Mouse (Mus musculus): ENCODE measurements at regions not wholly inside any gene's neighbourhood (a gene's known extent, or its start where the extent isn't known, plus 50 kb on each side); places are given as distances from the start of the nearest gene placed in this dataset.

DNA sequence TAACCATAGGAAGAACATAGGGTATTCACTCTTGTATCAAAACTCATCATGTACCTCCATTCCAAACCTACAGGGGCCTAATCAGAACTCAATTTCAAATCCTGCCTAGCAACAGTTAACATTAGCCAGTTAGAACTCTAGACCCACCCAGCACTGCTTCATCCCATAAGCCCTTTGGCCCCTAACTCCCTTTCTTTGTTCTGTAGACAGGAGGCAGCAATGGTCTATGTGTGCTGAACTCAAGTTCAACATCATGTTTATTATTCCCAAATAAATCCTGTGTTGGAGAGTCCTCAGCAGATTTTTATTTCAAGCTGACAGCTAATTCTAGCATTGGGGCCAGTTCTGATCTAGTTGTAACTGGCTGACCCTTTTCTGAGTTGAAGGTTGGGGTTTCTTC lies 112.2 kb downstream of the Ipo8 start:
- DNase-seq (ENCODE audit: low spot score): no peak

DNA sequence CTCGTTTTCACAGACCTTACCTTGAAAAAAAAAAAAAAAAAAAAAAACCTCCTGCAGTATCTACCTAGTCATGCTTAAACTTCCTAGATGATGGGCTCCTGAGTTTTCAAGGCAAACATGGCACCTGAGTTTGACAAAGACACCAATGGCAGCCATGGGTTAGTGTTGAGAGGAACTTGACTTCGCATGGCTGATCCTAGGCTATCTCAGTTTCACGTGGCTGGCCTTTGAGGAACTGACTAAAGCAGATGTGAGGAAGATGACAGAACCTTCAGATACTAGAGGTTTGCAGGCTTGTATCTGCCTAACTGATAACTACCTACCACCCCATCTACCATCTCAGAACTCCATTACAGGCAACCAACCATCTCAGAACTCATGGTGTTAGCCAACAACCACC lies 120.9 kb downstream of the Ipo8 start:
- no peak for DNase-seq (ENCODE audit: low spot score)

DNA sequence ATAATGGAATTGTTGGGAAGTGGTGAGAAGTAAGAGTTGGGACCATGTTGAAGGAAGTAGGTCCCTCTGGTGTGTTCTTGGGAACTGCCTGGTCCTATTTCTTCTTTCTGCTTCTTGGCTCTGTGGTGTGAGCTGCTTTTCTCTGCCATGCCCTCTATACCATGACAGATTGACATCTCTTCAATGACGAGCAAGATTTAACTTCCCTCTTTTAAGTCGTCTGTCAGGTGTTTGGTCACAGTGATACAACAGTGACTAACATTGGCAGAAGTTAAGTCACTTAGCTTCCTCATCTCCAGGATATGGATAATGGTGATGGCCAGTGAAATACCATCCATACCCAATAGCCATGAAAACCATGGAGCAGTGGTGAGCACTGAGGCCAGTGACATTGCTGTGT lies 122.9 kb downstream of the Ipo8 start:
- DNase-seq (ENCODE audit: low spot score): no peak

DNA sequence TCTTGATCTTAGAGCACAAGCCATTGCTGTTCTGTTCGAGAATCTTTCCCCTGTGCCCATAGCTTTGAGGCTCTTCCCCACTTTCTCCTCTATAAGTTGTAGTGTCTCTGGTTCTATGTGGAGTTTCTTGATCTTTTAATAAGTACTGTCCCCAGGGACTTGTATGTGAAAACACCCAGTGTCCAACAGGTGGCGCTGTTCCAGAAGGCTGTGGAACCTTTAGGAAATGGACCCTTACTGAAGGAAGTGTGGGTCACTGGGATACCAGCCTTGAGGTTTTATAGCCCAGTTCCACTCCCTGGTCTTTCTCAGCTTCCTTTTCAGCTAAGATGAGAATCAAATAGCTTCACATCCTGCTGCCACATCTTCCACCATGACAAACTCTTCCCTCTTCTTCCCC lies 125.6 kb downstream of the Ipo8 start:
- peak; percentile 18 for DNase-seq (ENCODE audit: low spot score)

DNA sequence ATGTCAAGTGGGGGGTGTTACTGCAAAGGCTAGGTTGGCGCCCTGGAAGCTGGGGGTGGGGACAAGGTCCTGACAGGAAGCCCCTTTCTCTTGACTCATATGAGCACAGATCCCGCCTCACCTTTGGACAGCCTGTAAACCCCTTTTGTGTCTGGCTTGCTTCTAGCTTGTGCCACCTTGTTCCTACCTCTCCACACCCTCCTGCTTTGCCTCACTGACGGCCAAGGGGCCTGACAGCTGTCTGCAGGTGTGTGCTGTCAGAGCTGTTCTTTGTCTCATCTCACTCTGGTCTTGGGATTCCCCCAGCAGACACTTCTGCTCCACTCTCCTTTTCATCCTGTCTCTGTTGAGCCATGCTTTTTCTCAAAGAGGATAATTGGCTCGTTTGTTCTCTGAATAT lies 137.9 kb downstream of the Ipo8 start:
- no peak for DNase-seq (ENCODE audit: low spot score)

DNA sequence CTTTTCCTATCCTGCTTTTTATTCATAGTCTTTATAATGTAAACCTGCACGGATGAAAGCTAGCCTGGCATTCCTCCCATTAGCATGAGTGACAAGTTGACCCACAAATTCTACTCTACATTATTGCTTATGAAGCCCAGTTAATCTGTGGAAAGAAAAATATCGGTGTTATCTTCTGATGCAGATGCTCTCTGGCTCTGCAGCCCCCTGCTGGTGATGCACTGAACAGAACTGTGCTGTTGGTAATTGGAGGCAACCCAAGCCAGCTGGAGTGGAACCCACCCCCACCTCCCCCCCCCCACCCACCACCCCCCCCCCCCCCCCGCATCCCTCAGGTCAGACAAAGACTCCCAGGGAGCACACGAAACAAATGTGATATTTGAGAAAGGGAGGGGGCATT lies 143.5 kb downstream of the Ipo8 start:
- peak; percentile 35 for DNase-seq (ENCODE audit: low spot score)

DNA sequence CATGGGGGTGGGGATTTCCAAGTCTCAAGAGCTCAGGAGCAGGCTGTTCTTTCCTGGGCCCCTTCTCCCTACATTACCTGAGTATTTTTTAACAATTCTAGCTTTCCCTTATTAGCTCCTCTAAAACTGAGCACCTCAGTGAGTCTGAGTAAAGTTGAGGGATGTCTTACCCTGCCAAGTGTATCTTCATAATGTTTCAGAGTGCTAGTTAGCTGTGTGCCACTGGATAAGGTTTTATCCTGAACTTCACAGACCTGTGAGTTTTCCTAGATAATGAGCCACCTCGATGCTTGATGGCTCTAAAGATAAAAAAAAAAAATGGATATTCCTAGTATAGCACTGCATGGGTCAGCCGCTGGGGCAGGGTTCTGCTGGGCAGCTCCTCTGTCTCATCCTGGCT lies 171.1 kb downstream of the Ipo8 start:
- DNase-seq (ENCODE audit: low spot score): no peak

DNA sequence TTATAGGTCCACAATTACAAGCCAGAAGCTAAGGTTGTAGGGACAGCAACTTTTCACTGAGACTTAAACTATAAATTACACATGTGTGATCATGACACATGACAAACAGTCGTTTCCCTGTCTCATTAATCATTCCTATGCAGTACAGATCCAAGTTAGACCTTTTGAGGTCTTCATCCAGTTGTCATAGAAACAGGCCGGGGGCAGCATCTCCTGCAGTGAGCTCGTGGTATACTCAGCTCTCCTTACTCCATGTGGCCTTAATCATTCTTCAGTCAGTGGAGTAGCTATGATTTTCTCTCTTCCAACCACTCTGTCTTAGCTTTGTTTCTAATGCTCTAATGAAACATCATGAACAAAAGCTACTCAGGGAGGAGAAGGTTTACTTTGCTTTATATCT lies 178.1 kb downstream of the Ipo8 start:
- DNase-seq (ENCODE audit: low spot score): no peak

DNA sequence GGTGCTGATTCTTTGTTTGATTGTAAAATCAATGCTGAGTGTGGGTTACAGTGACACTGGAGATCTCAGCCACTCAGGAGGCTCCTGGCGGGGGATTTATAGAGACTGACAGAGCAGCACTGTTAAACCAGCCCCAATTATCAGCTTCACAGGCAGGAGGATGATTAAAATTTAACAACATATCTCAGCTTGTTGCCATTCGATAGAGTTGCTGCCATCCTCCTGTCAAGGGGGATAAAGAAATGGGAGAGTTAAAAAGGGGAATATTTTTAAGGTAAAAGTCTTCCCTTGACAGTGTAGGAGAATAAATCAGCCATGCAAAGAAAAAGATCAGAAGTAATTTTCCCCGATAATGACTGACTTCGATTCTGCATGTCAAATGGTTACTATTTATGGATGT lies 178.8 kb downstream of the Ipo8 start:
- no peak for DNase-seq (ENCODE audit: low spot score)

DNA sequence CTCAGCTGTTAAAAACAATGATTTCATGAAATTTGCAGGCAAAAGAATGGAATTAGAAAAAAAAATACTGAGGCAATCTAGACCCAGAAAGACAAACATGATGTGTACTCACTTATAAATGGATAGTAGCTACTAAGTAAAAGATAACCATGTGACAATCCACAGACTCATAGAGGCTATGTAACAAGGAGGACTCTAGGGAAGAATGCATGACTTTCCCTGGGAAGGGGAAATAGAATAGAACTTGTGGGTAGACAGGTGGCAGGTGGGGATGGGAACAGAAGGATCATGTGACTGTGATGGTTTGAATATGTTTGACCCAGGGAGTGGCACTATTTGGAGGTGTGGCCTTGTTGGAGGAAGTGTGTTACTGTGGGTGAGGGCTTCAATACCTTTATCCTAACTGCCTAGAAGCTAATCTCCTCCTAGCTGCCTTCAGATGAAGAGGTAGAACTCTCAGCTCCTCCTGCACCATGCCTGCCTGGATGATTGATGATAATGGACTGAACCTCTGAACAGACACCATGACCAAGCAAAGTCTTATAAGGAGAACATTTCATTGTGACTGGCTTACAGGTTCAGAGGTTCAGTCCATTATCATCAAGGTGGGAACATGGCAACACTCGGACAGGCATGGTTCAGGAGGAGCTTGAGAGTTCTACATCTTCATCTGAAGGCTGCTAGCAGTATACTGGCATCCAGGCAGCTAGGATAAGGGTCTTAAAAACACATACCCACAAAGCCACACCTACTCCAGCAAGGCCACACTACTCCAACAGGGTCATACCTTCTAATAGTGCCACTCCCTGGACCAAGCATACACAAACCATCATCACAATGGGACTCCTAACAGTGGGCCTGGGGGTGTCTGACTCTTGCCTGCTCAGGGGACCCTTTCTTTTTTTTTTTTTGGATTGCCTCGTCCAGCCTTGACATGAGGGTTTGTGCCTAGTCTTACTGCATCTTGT lies 183.6 kb downstream of the Ipo8 start:
- DNase-seq (ENCODE audit: low spot score): no peak

DNA sequence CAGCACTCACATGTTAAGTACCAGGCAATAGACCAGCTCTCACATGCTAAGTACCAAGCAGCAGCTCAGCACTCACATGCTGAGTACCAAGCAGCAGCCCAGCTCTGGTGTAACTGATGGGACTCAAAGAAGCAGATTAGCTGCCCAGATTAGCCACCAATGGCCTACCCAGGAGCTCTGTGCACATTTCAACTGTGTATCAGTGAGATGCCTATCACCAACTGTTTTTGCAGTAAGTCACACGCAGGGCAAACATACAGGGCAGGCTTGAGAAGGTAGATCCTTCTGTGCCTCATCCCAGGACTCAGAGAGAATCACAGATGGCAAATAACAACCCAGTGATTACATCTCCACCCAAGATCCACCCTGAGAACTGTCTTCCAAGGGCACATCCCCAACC lies 190.7 kb downstream of the Ipo8 start:
- no peak for DNase-seq (ENCODE audit: low spot score)

DNA sequence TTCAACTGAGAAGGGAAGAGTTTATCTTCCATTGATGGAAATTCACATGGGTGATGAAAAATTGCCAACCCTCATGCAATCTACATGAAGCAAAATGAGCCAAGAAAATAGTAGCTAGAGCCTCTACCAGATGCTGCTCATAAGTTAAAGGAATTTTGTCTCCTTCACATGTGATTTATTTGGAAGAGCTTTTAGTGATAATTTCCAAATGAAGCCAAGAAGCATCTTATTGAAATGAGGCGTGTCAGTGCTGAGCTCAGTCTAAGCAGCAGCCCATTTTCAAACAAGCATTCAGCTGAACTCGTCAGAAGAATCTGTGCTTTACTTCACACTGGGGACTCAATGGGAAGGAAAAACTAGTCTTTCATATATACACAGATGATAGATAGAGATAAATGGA lies 190.0 kb upstream of the Tmtc1 start:
- DNase-seq (ENCODE audit: low spot score): no peak

DNA sequence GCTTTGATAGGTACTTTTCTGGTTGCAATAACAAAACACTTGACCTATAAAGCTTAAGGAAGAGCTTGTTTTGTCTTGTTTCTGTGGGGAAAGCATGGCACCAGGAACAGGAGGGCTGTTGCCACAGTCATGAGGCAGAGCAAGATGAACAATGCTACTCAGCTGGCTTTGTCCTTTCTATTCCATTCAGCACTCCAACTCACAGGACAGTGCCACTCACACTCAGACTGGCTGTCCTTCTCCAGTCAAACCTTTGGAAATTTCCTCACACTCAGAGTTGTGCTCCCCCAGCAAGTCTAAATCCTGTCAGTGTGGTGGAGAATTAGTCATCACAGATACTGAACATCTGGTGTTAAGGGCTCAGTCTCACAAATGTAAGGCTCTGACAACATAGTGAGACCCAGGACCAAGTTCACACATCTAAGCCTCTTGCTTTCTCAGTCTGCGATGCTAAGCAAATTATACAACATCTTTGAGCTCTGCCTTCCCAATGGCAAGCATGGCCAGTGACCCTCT lies 183.0 kb upstream of the Tmtc1 start:
- no peak for DNase-seq (ENCODE audit: low spot score)

DNA sequence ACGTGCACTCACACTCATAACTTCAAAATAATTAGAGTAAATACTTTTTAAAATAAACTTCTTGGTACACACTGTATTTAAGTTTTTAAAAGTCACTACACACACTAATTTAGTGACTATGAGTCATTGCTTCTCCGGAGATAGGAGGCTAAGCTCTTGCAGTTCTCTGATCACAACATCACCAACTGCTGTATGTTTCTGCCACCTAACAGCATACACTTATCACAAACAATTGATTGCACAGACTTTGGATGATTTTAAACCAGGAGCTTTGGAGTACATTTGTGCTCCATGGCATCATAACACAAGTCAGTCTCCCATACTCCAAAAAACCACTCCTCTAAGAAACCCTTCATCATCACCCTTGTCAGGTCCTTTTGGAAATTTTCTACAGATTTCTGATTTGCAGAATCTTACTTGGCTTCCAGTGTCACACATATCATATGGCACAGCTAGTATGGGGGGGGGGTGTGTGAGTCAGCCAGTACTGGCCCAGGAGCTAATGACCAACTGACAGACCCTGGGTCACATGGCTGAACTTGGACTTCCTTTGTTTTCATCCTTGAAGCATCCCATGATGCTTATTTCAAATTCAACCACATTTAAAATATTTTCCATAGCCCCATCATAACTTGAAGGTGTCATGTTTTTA lies 179.1 kb upstream of the Tmtc1 start:
- no peak for DNase-seq (ENCODE audit: low spot score)

DNA sequence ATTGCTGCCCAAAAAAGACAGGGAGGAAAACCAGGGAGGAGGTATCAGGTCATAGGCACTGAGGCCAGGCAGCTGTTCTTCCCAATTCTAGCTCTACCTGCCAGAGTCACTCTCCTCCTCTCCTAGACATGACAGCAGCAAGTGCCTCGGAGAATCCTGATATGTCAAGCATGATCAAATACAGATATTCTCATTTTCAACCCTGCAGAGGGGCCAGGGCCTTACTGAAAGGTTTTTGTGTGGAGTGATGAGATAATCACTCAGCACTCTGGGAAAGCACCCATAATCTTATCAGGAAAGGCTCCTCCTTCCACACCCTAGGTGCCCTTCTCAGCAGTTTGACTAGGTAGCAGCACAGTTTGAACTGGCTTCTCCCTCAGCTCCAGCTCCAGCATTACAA lies 175.8 kb upstream of the Tmtc1 start:
- DNase-seq (ENCODE audit: low spot score): no peak

DNA sequence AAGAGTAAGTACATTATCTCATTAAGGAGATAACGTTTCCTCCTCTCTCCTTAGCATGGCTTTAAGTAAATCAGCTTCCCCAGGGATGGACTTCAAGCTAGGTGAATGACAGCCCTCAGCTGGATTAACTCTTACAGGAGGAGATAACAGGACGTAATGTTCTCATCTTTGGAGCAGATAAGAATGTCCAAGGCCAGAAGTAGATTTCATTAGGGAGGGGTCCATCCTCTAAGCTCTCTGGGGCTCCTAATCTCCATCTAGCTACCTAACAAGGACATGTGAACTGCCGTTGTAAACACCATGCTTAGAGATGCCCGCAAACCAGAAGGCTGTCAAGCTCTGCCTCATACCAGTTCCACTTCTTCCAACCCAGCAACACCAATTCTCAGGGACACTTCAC lies 171.7 kb upstream of the Tmtc1 start:
- DNase-seq (ENCODE audit: low spot score): no peak

DNA sequence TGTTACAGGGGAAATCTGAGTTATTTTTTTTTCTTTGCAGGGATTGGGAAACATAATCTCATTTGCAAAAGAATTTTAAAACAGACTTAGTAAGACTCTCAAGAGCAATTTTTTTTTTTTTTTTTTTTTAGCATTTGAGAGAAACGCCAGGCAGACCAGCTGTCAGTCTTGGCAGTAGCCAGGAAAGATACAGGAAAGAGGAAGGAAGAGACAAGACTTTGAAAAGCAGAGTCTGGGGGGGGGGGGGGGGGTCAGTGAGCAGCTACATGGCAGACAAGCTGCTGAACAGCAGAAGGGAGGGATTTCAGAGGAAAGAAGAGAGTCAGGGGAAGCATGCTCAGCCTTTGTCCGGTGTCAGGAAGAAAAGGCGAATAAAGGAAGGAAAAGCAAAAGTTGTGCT lies 171.3 kb upstream of the Tmtc1 start:
- no peak for DNase-seq (ENCODE audit: low spot score)

DNA sequence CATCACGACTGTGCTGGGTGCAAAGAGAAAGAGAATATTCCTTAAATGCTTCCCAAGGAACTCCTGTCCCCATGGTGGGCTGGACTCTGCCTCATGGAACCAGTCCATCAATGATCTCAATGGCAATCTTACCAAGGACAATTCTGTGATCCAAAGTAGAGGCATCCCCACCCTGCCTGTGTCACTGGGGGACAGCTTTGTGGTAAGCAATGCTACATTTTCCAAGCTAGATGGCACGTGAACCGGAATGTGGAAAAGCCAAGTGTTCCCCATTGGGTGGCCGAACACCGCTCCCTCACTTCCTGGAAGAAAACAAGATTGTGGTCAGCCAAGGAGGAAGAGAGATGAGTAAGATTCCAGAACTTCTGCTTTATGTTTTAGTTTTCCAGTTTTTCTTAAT lies 164.7 kb upstream of the Tmtc1 start:
- DNase-seq (ENCODE audit: low spot score): peak; percentile 18

DNA sequence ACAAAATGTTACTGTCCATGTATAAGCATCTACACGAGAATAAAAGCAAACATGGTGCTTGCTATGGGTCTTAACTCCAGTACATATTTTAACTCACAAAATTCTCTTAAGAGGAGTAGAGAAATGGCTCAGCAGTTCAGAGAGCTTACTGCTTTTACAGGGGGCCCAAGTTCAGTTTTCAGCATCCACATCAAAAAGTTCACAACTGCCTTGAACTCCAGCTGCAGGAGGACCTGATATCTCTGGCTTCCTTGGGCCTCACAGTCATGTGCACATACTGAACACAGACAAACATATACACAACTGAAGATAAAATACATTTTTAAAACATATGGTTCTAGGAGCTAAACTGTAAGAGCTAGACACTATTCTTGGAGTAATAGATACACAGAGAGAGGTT lies 161.0 kb upstream of the Tmtc1 start:
- DNase-seq (ENCODE audit: low spot score): no peak

DNA sequence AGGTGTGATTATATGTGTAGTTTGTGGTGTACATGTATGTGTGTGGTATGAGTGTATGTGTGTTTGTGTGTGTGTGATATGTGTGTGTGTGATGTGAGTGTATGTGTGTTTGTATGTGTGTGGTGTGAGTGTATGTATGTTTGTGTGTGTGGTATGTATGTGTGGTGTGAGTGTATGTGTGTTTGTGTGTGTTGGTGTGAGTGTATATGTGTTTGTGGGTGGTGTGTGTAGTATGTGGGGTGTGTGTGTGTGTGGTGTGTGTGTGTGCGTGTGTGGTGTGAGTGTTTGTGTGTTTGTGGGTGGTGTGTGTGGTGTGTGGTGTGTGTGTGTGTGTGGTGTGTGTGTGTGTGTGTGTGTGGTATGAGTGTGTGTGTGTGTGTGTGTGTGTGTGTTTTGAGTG lies 160.6 kb upstream of the Tmtc1 start:
- DNase-seq (ENCODE audit: low spot score): no peak

DNA sequence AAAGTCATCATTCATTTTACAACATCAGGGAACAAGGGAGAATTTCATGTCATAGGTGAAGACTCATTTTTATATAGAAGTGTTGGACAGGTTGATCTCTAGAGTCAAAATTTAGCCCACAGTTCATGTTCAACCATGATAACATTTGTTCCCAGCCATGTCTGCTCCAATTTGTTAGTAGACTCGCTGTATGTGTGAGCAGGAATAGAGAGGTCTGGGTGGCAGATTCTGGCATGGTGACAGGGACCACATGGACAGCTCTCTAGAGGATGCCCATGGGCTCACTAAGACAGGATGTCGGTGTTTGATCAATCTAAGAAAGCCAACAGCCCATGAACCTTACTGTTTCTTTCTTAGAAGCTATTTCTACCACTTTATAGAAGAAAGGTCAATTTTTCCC lies 159.7 kb upstream of the Tmtc1 start:
- DNase-seq (ENCODE audit: low spot score): no peak

DNA sequence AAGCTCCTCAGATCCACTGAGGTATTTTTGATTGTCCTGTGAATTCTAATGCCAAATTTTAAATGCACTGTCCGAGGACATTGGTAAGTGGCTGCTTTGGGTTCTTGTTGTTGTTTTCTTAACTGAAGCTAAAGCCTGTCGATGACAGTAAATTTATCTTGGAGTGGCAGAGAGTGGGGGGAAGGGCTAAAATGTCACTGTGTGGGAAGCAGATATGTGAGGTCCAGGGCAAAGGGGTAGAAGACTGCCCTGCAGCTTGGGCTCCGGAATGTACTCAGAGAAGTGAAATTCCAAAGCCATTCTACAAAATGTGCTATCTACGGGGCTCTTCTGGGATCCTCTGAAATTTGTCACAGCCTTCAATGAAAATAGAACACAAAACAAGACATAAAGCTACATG lies 159.3 kb upstream of the Tmtc1 start:
- DNase-seq (ENCODE audit: low spot score): no peak

DNA sequence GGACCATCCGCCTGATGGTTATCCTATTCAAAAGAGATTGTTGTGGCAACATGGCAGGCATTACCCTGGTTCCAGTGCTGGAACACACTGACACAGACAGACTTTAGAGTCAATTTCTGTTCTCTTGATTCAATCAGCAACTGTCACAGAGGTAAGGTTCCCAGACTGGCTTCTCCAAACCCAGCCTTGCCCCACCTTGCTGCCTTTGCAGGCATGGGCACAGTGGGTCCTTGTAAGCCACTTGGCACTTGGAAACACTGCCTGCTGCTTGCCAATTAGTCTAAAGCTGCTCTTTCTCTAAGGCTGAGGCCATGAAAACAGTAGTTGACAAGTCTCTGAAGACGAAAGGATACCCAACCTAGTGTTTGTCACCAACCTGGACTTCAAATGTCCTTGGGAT lies 158.7 kb upstream of the Tmtc1 start:
- no peak for DNase-seq (ENCODE audit: low spot score)
